Mouse (Mus musculus): Measurements from ENCODE around the gene Mob3a. TPM values are rescaled to one million over a fixed set of nuclear protein-coding genes. Genes with fewer than 3 reads are reported as not detected.

Gene Mob3a
- polyA plus RNA-seq, 1 experiment from 2014 or later, result 45.3 TPM

DNA sequence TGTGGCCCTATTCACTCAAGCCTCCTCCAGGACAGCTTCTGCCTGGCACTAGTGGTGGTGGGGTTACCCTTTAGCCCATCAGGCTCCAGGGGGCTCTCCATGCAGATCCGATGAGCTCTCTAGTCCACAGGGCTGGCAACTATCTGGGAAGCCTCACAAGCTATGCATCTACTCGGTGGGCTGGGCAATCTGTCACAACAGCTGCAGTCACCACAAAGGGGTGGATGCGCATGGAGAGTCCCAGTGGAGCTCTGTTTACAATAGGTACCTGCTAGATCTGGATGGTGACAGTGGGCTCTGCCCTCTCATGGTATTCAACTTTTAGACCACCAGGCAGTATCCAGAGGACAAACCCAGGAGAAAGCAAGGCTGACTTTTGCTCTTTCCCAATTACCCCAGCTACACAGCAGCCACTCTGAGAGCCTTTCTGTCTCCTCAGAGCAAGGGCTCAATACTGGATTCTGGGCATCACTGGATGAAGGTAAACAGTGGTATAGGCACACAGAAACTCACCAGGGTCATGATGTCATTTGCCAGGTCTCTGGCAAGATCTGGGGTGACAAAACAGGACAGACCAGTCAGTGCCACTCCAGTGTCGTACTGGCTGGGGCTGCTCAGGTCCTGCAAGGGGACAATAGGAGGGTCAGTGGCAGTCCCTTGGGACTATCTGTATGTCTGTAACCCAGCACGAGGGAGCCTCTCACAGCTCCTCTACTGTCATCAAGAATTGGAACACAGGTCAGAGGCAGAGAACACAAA, 25.8 kb upstream of the Mob3a start:
- WGBS (ENCODE audit: insufficient replicate concordance), result 82% methylated on average over 5 of the region's 5 CpGs
- Histone ChIP-seq H3K4me2 (no peak overlapping the region), H3K9ac (no peak overlapping the region), H3K27ac (no peak overlapping the region), H3K9me3 (replicated peaks) (no peaks in the 10 kb centered on the region), H3K4me3 (no peak overlapping the region), H3K27me3 (replicated peaks) (no peaks in the 10 kb centered on the region), H3K4me1 (no peaks in the 10 kb centered on the region; the same call in 1 of the 2 replicates), H3K36me3 (peaks cover 99% of the 10 kb centered on the region)
- ATAC-seq, result no peak

DNA sequence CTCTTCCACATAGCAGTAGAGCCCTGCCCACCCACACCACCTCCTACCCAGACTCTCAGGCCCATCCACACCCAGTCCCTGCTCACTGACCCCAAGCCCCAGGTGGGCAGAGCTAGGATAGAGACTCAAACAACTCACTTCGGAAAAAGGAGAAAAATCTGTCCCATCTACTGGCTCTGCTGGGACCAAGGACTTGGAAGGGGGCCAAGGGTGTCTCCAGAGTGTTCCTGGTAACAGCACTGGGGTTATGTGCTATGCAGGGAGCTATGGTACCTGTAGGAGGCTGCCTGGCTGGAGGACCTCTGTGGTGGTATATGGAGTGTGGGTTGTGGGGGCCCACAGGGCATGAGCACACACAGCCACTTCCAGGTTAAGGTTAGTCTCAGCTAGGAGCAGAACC, 15.5 kb upstream of the Mob3a start:
- no peaks in the 10 kb centered on the region for H3K9me3 ChIP-seq (replicated peaks)
- ATAC-seq, result no peak
- 0 out of 2 replicates have a peak overlapping the region, but pooled peaks have one; percentile 7 for H3K27ac ChIP-seq
- no peaks in the 10 kb centered on the region for H3K27me3 ChIP-seq (replicated peaks)
- peaks cover 100% of the 10 kb centered on the region for H3K36me3 ChIP-seq
- H3K4me2 ChIP-seq, result no peak overlapping the region
- 81% methylated on average over 1 of the region's 1 CpGs for WGBS (ENCODE audit: insufficient replicate concordance)
- H3K4me1 ChIP-seq, result no peaks in the 10 kb centered on the region
- H3K9ac ChIP-seq, result no peak overlapping the region
- H3K4me3 ChIP-seq, result no peak overlapping the region

DNA sequence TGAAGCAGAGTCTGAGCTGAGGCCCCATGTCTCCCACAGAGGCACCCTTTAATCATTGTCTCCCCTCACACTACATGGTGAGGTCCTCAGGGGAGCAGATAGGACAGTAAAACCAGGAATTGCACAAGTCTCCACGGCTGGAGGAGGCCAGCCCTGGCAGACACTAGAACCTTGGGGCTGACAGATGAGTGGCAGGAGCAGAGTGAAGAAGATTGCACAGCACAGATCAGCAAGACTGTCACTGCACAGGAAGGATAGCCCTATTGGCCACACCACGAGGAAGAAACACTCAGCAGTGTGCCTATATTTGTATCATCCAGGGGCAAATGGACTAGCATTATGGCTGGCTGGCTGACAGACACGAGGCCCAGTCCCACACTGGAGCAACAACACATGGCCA, 9.1 kb upstream of the Mob3a start:
- H3K36me3 ChIP-seq, result peaks cover 100% of the 10 kb centered on the region
- no peak overlapping the region for H3K27ac ChIP-seq
- 0 out of 2 replicates have a peak, but pooled peaks cover 2% of the 10 kb centered on the region for H3K4me1 ChIP-seq
- no peaks in the 10 kb centered on the region for H3K27me3 ChIP-seq (replicated peaks)
- no peak overlapping the region for H3K4me2 ChIP-seq
- WGBS (ENCODE audit: insufficient replicate concordance), result 67% methylated on average over 3 of the region's 3 CpGs
- no peaks in the 10 kb centered on the region for H3K9me3 ChIP-seq (replicated peaks)
- no peak overlapping the region for H3K4me3 ChIP-seq
- no peak for ATAC-seq
- no peak overlapping the region for H3K9ac ChIP-seq

DNA sequence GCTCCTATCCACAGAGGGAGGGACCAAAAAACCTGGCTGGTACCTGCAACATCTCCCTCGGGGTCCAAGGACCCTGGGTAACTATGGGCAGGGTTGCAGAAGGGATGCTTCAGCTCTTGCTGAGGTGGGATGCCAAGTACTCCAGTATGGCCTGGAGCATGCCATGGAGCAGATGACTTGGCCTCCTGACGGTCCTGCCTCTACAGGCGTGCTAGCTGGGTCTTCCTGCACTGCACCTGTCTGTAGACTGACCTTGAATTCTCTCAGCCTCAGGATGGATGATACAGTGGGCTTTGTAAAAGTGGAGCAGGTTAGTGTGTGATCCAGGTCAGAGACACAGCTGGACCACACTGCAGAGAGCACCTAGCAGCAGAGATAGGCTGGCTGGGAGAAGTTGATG, 3.7 kb upstream of the Mob3a start:
- H3K9ac ChIP-seq, result peak overlapping the region; percentile 13; the same call in 1 of the 2 replicates
- WGBS (ENCODE audit: insufficient replicate concordance), result 72% methylated on average over 3 of the region's 3 CpGs
- H3K27ac ChIP-seq, result 0 out of 2 replicates have a peak overlapping the region, but pooled peaks have one; percentile 15
- no peak overlapping the region for H3K4me2 ChIP-seq
- peaks cover 42% of the 10 kb centered on the region for H3K4me1 ChIP-seq
- H3K9me3 ChIP-seq (replicated peaks), result no peaks in the 10 kb centered on the region
- no peak overlapping the region for H3K4me3 ChIP-seq
- ATAC-seq, result no peak
- no peaks in the 10 kb centered on the region for H3K27me3 ChIP-seq (replicated peaks)
- peaks cover 56% of the 10 kb centered on the region for H3K36me3 ChIP-seq

DNA sequence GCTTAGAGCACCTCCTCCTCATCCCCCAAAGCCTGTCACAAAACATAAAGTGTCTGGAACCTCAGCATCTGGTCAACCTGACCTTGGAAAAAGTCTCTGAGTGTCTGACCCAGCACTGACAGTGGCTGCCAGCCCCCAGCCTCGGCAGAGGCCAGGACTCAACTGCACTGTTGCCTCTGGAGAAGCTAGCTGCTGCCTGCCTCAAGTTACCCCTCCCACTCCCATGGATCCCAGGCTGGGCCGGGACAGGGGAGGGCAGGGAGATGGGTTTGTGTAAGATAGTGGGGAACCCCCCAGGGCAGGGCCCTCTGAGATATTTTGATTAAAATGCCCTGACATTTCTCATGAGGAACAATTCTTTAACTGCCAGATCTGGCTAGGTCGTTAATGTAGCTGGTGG, 3.3 kb upstream of the Mob3a start:
- whole genome bisulfite sequencing (ENCODE audit: insufficient replicate concordance), result 46% methylated on average over 3 of the region's 3 CpGs
- no peak overlapping the region for H3K4me3 ChIP-seq
- peaks cover 52% of the 10 kb centered on the region for H3K36me3 ChIP-seq
- peaks cover 46% of the 10 kb centered on the region for H3K4me1 ChIP-seq
- H3K27me3 ChIP-seq (replicated peaks), result no peaks in the 10 kb centered on the region
- H3K9me3 ChIP-seq (replicated peaks), result no peaks in the 10 kb centered on the region
- peak overlapping the region; percentile 13; the same call in 1 of the 2 replicates for H3K9ac ChIP-seq
- ATAC-seq, result no peak
- no peak overlapping the region for H3K4me2 ChIP-seq
- no peak overlapping the region for H3K27ac ChIP-seq

DNA sequence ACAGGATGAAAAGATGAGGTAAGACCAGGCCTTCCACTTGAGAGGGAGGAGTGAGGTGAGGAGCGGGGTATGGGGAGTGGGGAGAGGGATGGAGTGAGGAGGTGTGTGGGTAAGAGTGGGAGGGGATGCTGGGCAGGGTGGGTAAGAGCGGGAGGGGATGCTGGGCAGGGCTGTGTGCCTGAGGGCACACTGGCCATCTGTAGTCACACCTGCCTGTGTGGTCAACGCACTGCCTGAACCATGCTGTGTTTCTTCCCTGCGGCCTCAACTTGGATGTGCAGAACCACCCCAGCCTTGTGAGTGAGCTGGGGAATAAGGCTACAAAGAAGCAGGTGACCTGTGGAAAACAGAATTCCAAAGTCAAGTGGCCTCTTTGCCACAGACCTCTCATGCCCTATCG, 2.6 kb upstream of the Mob3a start:
- Histone ChIP-seq H3K4me3 (no peak overlapping the region), H3K9me3 (replicated peaks) (no peaks in the 10 kb centered on the region), H3K4me2 (no peak overlapping the region), H3K9ac (no peak overlapping the region), H3K4me1 (peaks cover 53% of the 10 kb centered on the region), H3K27ac (no peak overlapping the region), H3K36me3 (peaks cover 50% of the 10 kb centered on the region), H3K27me3 (replicated peaks) (no peaks in the 10 kb centered on the region)
- no peak for ATAC-seq
- WGBS (ENCODE audit: insufficient replicate concordance), result 88% methylated on average over 5 of the region's 5 CpGs

DNA sequence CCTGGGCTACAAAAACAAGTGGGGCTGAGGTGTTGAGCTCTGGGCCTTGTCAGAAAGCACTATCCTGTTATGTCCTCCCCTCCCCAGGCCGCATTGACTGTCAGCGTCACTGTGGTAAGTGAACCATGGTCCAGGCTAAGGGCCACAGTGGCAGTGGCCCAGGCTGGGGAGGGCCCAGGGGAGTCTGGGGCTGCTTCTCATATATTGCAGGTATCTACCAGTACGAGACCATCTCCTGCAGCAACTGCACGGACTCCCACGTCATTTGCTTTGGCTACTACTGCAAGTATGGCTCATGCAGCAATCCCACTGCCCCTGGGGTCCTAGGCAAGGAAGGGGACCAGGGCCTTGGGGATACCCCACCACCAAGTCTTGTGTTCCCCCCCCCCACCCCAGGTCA, 1.9 kb upstream of the Mob3a start:
- Histone ChIP-seq H3K4me2 (peak overlapping the region; percentile 96), H3K9me3 (replicated peaks) (no peaks in the 10 kb centered on the region), H3K9ac (peak overlapping the region; percentile 77), H3K36me3 (peaks cover 50% of the 10 kb centered on the region), H3K4me3 (peak overlapping the region; percentile 65), H3K4me1 (peaks cover 60% of the 10 kb centered on the region), H3K27me3 (replicated peaks) (no peaks in the 10 kb centered on the region), H3K27ac (peak overlapping the region; percentile 97)
- 80% methylated on average over 5 of the region's 5 CpGs for WGBS (ENCODE audit: insufficient replicate concordance)
- ATAC-seq, result no peak

DNA sequence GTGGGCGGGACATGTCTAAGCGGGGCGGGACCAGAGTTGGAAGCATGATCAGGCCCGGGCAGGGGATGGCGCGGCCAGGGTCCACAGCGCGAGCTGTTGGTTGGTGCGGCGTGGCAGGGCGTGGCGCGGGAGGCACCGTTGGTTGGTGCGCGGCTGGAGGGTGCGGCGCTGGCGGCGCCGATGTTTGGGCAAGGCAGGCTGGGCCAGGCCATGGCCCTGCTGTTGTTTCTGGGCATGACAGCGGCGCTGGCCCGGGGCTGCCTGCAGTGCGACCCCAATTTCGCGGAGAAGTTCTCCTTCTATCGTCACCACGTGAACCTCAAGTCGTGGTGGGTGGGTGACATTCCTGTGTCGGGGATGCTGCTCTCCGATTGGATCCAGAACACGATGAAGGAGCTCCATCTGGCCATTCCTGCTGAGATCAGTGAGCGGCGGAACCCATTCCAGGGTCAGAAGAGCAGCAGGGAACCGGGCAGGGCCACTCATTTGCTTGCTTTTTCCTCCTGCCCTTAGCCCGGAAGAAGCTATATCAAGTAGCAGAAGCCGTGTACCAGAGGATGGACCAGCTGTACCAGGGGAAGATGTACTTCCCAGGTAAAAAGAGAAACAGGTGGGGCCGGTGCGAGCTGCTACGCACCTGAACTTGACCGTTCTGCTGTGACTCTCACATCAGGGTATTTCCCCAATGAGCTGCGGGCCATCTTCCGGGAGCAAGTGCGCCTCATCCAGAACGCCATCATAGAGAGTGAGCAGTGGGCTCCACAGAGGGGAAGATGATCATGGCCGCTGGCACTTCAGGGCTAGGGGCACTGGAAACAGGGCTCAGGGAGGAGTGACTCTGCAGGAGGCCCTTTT, 986 bp upstream of the Mob3a start:
- Histone ChIP-seq H3K4me1 (peaks cover 69% of the 10 kb centered on the region), H3K36me3 (peaks cover 45% of the 10 kb centered on the region), H3K4me2 (peak overlapping the region; percentile 96), H3K27me3 (replicated peaks) (no peaks in the 10 kb centered on the region), H3K9ac (peak overlapping the region; percentile 77), H3K9me3 (replicated peaks) (no peaks in the 10 kb centered on the region), H3K4me3 (peak overlapping the region; percentile 65), H3K27ac (peak overlapping the region; percentile 97)
- peak; percentile 79 for ATAC-seq
- 2% methylated on average over 47 of the region's 47 CpGs for WGBS (ENCODE audit: insufficient replicate concordance)

DNA sequence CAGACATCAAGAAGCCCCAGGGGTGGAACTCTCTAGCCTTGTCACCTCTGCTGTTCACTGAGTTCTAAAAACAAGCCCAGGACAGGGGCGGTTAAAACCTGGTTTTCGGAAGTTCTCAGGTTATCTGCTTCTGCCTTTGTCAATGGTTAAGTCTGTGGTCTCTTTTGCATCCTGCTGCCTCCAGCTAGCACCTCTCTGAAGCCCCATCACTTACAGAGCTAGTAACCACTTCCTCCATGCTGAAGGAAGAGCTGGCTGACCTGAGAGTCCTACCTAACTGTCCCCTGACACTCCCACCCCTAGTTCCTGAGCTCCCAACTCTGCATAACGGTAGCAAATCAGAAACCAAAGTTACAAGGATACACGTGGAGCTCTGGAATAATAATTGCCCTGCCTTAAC, 1.0 kb downstream of the Mob3a start:
- Histone ChIP-seq H3K27me3 (replicated peaks) (no peaks in the 10 kb centered on the region), H3K9me3 (replicated peaks) (no peaks in the 10 kb centered on the region), H3K36me3 (peaks cover 25% of the 10 kb centered on the region), H3K4me3 (peak overlapping the region; percentile 65), H3K4me2 (peak overlapping the region; percentile 96), H3K27ac (peak overlapping the region; percentile 97), H3K9ac (peak overlapping the region; percentile 77), H3K4me1 (peaks cover 87% of the 10 kb centered on the region)
- no peak for ATAC-seq
- 11% methylated on average over 4 of the region's 4 CpGs for WGBS (ENCODE audit: insufficient replicate concordance)

DNA sequence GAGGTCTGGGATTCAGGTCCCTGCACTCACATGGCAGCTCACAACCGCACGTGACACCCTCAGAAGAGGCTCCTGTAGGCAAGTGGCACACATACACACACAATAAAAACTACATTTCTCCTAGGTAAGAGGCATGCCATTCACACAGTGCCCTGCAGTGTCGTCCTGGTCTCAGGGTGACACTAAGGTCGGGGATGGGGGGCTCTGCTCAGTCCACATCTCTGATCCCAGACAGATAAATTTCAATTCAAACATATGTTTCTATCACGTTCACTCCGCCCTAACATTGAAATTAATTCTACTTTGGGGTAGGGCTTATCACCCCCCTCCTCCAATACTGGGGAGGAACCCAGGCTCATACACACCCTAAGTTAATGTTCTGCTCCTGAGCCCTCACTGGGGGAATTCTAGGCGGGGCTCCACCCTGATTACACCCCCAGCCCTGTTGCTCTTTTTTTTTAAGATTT, 1.7 kb downstream of the Mob3a start:
- Histone ChIP-seq H3K36me3 (peaks cover 18% of the 10 kb centered on the region), H3K4me1 (peaks cover 87% of the 10 kb centered on the region), H3K4me3 (peak overlapping the region; percentile 65), H3K4me2 (peak overlapping the region; percentile 96), H3K9ac (peak overlapping the region; percentile 77), H3K27me3 (replicated peaks) (no peaks in the 10 kb centered on the region), H3K27ac (peak overlapping the region; percentile 97), H3K9me3 (replicated peaks) (no peaks in the 10 kb centered on the region)
- 51% methylated on average over 7 of the region's 7 CpGs for WGBS (ENCODE audit: insufficient replicate concordance)
- no peak for ATAC-seq

DNA sequence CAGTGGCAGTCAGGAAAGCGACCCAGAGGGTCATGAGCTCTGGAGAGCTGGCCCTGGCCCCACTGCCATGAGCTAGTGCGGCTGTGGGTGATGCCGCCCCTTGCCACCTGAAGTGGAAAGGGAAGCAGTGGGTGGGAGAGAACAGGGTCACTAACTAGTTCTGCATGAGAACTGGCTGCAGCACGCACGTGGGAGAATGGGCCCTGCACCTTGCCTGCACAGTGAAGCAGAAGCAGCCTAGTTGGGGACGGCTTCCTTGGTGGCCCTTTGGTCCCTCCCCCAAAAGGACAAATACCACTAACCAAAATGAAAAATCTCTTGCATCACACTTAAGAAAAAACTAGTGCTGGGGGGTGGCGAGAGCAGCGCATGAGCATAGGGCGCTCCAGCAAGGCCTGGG, 3.2 kb downstream of the Mob3a start:
- peaks cover 89% of the 10 kb centered on the region for H3K4me1 ChIP-seq
- peak overlapping the region; percentile 69 for H3K9ac ChIP-seq
- peak overlapping the region; percentile 44 for H3K4me3 ChIP-seq
- H3K36me3 ChIP-seq, result peaks cover 30% of the 10 kb centered on the region
- no peak for ATAC-seq
- 62% methylated on average over 9 of the region's 9 CpGs for WGBS (ENCODE audit: insufficient replicate concordance)
- H3K27me3 ChIP-seq (replicated peaks), result no peaks in the 10 kb centered on the region
- H3K27ac ChIP-seq, result peak overlapping the region; percentile 97
- no peaks in the 10 kb centered on the region for H3K9me3 ChIP-seq (replicated peaks)
- peak overlapping the region; percentile 96 for H3K4me2 ChIP-seq

DNA sequence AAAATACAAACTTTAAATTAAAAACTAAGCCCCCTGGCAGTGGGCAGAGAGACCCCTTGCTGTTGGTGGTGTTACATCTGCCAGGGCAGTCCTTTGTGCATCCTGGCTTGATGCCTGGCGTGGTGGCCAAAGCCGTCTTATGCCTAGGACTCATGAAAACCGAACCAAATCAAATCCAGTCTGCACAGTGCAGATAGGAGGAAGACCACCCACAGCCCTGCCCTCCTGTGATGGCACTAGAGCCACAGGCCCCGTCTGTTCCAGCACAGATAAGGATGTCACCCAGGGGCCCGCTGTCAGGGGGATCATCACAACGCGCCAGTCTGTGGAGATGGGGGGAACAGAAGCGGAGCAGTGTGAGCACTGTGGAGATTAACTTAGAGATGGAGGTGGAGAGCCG, 4.0 kb downstream of the Mob3a start:
- peak overlapping the region; percentile 44 for H3K4me3 ChIP-seq
- peaks cover 89% of the 10 kb centered on the region for H3K4me1 ChIP-seq
- H3K9me3 ChIP-seq (replicated peaks), result no peaks in the 10 kb centered on the region
- peak overlapping the region; percentile 96 for H3K4me2 ChIP-seq
- 20% methylated on average over 9 of the region's 9 CpGs for WGBS (ENCODE audit: insufficient replicate concordance)
- peak overlapping the region; percentile 97 for H3K27ac ChIP-seq
- peak; percentile 74 for ATAC-seq
- peaks cover 34% of the 10 kb centered on the region for H3K36me3 ChIP-seq
- H3K9ac ChIP-seq, result peak overlapping the region; percentile 69
- H3K27me3 ChIP-seq (replicated peaks), result no peaks in the 10 kb centered on the region
